Mouse (Mus musculus) embryonic fibroblast, embryonic 13.5 days (primary cell): Measurements from ENCODE around the gene Rplp2.

ENCODE experiments used
- CTCF ChIP-seq: IDR thresholded peaks from 2 replicates; pipeline ENCODE4 v1.5.1; 2011; ENCODE audit warnings: mild to moderate bottlenecking, control low read depth, low read length, moderate library complexity, borderline replicate concordance; ENCODE audit not compliant: insufficient read depth
- POLR2A ChIP-seq: IDR thresholded peaks from 2 replicates; pipeline ENCODE4 v1.6.1; 2011; ENCODE audit warnings: low read depth, mild to moderate bottlenecking, control low read depth, low read length, moderate library complexity

GRCm38 (mm10) chr7:141483114-141483653 lies 36.0 kb downstream of the Rplp2 start:
- no peak for TF ChIP-seq CTCF
- TF ChIP-seq POLR2A = no peak
